Mouse (Mus musculus) stomach, embryonic 15.5 days (tissue): ENCODE results near the gene Ctbp2. TPM values are rescaled to one million over a fixed set of nuclear protein-coding genes. Genes with fewer than 3 reads are reported as not detected.

Experiments
- ATAC-seq: fragments of 200-750 bp; cut with Nextera tagmentation; 2 replicates; pipeline ENCODE4 v1.8.0; 2017; ENCODE audit warnings: low read depth, moderate number of reproducible peaks, moderate TSS enrichment; ENCODE audit not compliant: insufficient read depth, low FRiP score
- H3K27ac ChIP-seq: fragments of 300-500 bp; sonication (generic); 2 replicates; pipeline ENCODE4 v1.5.1; 2015; ENCODE audit warnings: mild to moderate bottlenecking, inconsistent platforms
- H3K27me3 ChIP-seq: fragments of 300-500 bp; sonication (generic); replicated peaks from 2 replicates; pipeline ENCODE4 v1.6.1; 2015; ENCODE audit warnings: inconsistent platforms
- H3K36me3 ChIP-seq: fragments of 300-500 bp; sonication (generic); 2 replicates; pipeline ENCODE4 v1.6.1; 2015; ENCODE audit warnings: inconsistent platforms
- H3K4me1 ChIP-seq: fragments of 300-500 bp; sonication (generic); 2 replicates; pipeline ENCODE4 v1.6.1; 2015; ENCODE audit warnings: inconsistent platforms
- H3K4me2 ChIP-seq: fragments of 300-500 bp; sonication (generic); 2 replicates; pipeline ENCODE4 v1.6.1; 2015; ENCODE audit warnings: mild to moderate bottlenecking, inconsistent platforms
- H3K4me3 ChIP-seq: fragments of 300-500 bp; sonication (generic); replicated peaks from 2 replicates; pipeline ENCODE4 v1.5.1; 2015; ENCODE audit warnings: inconsistent platforms
- H3K9ac ChIP-seq: fragments of 300-500 bp; sonication (generic); 2 replicates; pipeline ENCODE4 v1.6.1; 2015; ENCODE audit warnings: inconsistent platforms
- H3K9me3 ChIP-seq: fragments of 300-500 bp; sonication (generic); 2 replicates; pipeline ENCODE4 v1.6.1; 2016; ENCODE audit warnings: inconsistent platforms
- WGBS: fragments of 180-500 bp; shearing (Covaris S2); methylation state at CpG from one replicate; pipeline ENCODE4 v1.1.7; 2015; 5-methylcytosine and 5-hydroxymethylcytosine counted together
- polyA plus RNA-seq: library from polyadenylated mRNA; unstranded; fragments of >200 nt; fragmentation: Nextera tagmentation; extraction: Ambion mirVana; gene quantifications from 2 replicates; pipeline ENCODE4 v1.2.1, GENCODE M21; 2015

Ctbp2 gene
- polyA plus RNA-seq, 1 experiment from 2014 or later: 87.8 TPM

GRCm38 (mm10) chr7:132994628-132995191 lies 129.4 kb downstream of the Ctbp2 start:
- Histone ChIP-seq H3K4me3 (no peak overlapping the region), H3K4me2 (no peak overlapping the region), H3K36me3 (peaks cover 52% of the 10 kb centered on the region), H3K27ac (no peak overlapping the region), H3K9ac (no peak overlapping the region), H3K27me3 (no peaks in the 10 kb centered on the region), H3K4me1 (no peaks in the 10 kb centered on the region), H3K9me3 (no peaks in the 10 kb centered on the region)
- no peak for ATAC-seq
- WGBS: 80% methylated on average over 6 of the region's 6 CpGs

DNA sequence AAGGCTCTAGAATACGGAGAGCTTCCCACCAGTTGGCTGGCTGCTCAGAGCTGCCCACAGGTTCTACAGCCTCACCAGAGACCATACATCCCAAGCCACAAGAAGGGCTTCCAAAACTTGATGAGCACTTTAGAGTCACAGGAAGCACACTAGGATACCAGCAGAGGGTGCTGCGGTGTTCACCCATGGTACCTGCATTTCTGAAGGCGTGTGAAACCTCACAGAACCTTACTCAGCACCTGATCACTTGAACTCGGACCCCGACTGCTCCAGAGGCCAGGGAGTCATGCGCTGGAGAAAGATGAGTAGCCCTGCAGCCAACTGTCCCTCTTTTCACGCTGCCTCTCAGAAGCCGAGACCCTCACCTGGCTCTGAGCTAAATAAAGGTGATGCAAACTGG lies 130.0 kb downstream of the Ctbp2 start:
- Histone ChIP-seq H3K4me3 (no peak overlapping the region), H3K27me3 (no peaks in the 10 kb centered on the region), H3K27ac (no peak overlapping the region), H3K9ac (no peak overlapping the region), H3K36me3 (peaks cover 53% of the 10 kb centered on the region), H3K9me3 (no peaks in the 10 kb centered on the region), H3K4me2 (no peak overlapping the region), H3K4me1 (no peaks in the 10 kb centered on the region)
- 85% methylated on average over 8 of the region's 8 CpGs for WGBS
- no peak for ATAC-seq

DNA sequence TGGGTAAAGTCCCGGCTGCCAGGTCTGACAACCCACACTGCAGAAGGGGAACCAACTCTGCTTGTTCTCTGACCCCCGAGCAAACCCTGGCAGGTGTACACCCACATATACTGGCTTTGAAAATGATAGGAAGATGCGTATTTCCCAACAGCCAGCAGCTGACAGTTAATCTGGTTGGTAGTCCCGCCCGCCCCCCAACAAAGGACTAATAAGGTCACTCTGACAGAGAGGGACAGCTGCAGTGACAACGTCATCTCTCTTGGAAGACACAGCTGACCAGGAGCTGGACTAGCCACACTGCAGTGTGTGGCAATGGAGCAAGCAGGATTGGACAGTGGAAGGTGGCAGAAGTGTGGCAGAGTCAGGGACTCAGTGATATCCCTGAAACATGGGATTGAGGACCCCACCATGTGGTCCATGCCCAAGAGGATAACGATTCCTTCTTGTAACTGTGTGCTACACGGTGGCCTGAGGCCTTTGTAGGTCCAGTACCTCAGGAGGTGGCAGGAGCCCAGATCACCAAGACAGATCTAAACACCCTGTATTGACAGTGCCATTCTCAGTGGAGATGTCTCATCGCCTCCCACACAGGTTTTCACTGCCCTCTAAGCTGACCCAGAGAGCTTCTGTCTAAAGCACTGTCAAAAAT lies 131.1 kb downstream of the Ctbp2 start:
- Histone ChIP-seq H3K9ac (no peak overlapping the region), H3K36me3 (peaks cover 52% of the 10 kb centered on the region)

GRCm38 (mm10) chr7:132991240-132991900 lies 132.8 kb downstream of the Ctbp2 start:
- Histone ChIP-seq H3K4me3 (no peak overlapping the region), H3K27ac (no peak overlapping the region), H3K36me3 (peaks cover 40% of the 10 kb centered on the region), H3K27me3 (no peaks in the 10 kb centered on the region), H3K9ac (no peak overlapping the region), H3K4me2 (no peak overlapping the region), H3K9me3 (no peaks in the 10 kb centered on the region), H3K4me1 (no peaks in the 10 kb centered on the region)
- ATAC-seq: no peak
- WGBS: 87% methylated on average over 14 of the region's 14 CpGs

More for the DNA sequence above, 131.1 kb downstream of the Ctbp2 start:
- H3K9me3 ChIP-seq: no peaks in the 10 kb centered on the region
- H3K4me1 ChIP-seq: no peaks in the 10 kb centered on the region
- H3K27ac ChIP-seq: no peak overlapping the region
- no peak for ATAC-seq
- H3K27me3 ChIP-seq: no peaks in the 10 kb centered on the region
- WGBS: 91% methylated on average over 9 of the region's 9 CpGs
- H3K4me3 ChIP-seq: no peak overlapping the region
- no peak overlapping the region for H3K4me2 ChIP-seq

GRCm38 (mm10) chr7:132989839-132990238 lies 134.3 kb downstream of the Ctbp2 start:
- no peak for ATAC-seq
- H3K27me3 ChIP-seq: no peaks in the 10 kb centered on the region
- no peak overlapping the region for H3K9ac ChIP-seq
- no peak overlapping the region for H3K4me3 ChIP-seq
- H3K27ac ChIP-seq: no peak overlapping the region
- no peaks in the 10 kb centered on the region for H3K9me3 ChIP-seq
- WGBS: 80% methylated on average over 5 of the region's 5 CpGs
- H3K4me1 ChIP-seq: no peaks in the 10 kb centered on the region
- H3K4me2 ChIP-seq: no peak overlapping the region
- H3K36me3 ChIP-seq: peaks cover 25% of the 10 kb centered on the region

GRCm38 (mm10) chr7:132982639-132983038 lies 141.5 kb downstream of the Ctbp2 start:
- no peak for ATAC-seq
- H3K36me3 ChIP-seq: peaks cover 19% of the 10 kb centered on the region
- H3K4me2 ChIP-seq: no peak overlapping the region
- no peaks in the 10 kb centered on the region for H3K9me3 ChIP-seq
- H3K9ac ChIP-seq: no peak overlapping the region
- no peaks in the 10 kb centered on the region for H3K27me3 ChIP-seq
- no peak overlapping the region for H3K4me3 ChIP-seq
- WGBS: 66% methylated on average over 3 of the region's 3 CpGs
- H3K27ac ChIP-seq: no peak overlapping the region
- no peaks in the 10 kb centered on the region for H3K4me1 ChIP-seq

DNA sequence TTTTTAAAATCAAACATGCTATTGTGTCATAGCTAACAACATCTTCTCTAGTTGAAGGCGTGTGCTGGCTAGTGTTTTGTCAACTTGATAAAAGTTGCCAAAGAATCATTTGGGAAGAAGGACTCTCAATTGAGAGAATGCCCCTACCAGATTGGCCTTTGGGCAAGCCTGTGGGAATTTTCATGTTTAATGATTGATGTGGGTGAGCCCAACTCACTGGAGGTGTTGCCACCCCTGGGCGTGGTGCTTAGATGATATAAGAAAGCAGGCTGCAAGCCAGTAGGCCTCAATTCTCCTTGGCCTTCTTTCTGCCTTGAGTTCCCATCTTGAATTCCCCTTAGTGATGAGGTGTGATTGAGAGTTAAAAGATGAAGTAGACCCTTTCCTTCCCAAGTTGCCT lies 146.2 kb downstream of the Ctbp2 start:
- H3K4me2 ChIP-seq: no peak overlapping the region
- no peaks in the 10 kb centered on the region for H3K9me3 ChIP-seq
- peaks cover 11% of the 10 kb centered on the region; the same call in 1 of the 2 replicates for H3K36me3 ChIP-seq
- ATAC-seq: no peak
- H3K4me1 ChIP-seq: no peaks in the 10 kb centered on the region
- 92% methylated on average over 2 of the region's 2 CpGs for WGBS
- H3K27me3 ChIP-seq: no peaks in the 10 kb centered on the region
- H3K4me3 ChIP-seq: no peak overlapping the region
- H3K27ac ChIP-seq: no peak overlapping the region
- no peak overlapping the region for H3K9ac ChIP-seq

DNA sequence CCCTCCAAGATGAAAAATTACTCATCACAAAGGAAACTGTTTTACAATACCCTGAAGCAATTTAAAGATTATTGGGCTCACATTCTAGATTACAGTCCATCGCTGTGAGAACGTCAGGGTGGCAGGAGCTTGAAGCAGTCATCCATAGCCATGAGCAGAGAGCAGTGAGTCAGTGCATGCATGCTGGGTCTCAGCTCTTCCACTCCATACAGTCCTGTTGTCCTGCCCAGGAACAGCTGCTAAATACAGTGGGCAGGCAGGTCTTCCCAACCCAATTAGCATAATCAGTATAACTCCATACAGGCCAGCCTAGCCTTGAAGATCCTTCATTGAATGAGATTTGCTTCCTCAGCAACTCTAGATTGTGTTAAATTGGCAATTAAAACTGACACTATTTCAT lies 148.1 kb downstream of the Ctbp2 start:
- Histone ChIP-seq H3K4me1 (no peaks in the 10 kb centered on the region), H3K27ac (no peak overlapping the region), H3K27me3 (no peaks in the 10 kb centered on the region), H3K4me2 (no peak overlapping the region), H3K4me3 (no peak overlapping the region), H3K9me3 (no peaks in the 10 kb centered on the region), H3K9ac (no peak overlapping the region), H3K36me3 (peaks cover 7% of the 10 kb centered on the region; the same call in 1 of the 2 replicates)
- 87% methylated on average over 2 of the region's 2 CpGs for WGBS
- ATAC-seq: no peak

- no peaks in the 10 kb centered on the region for H3K27me3 ChIP-seq
- H3K4me3 ChIP-seq: no peak overlapping the region
- no peak overlapping the region for H3K27ac ChIP-seq
- H3K4me1 ChIP-seq: no peaks in the 10 kb centered on the region
- no peaks in the 10 kb centered on the region for H3K9me3 ChIP-seq
- no peaks in the 10 kb centered on the region for H3K36me3 ChIP-seq
- H3K9ac ChIP-seq: no peak overlapping the region
- H3K4me2 ChIP-seq: no peak overlapping the region
- no peak for ATAC-seq
- 87% methylated on average over 2 of the region's 2 CpGs for WGBS
These were observed 152.1 kb downstream of the Ctbp2 start for GRCm38 (mm10) chr7:132972079-132972478.

DNA sequence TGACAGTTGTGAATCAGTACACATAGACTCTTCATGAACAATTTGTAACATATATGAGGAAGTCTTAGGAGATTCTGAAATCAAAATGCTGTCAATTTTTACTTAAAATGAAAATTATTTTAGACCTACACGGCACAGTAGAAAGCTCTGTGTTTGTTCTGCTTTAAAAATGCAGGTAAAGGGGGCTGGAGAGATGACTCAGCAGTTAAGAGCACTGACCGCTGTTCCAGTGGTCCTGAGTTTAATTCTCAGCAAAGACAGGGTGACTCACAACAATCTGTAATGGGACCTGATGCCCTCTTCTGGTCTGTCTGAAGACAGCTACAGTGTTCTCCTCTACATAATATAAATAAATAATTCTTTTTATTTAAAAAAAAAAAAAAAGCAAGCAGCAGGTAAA lies 158.4 kb downstream of the Ctbp2 start:
- no peak overlapping the region for H3K27ac ChIP-seq
- H3K4me3 ChIP-seq: no peak overlapping the region
- no peak overlapping the region for H3K4me2 ChIP-seq
- WGBS: 79% methylated on average over 2 of the region's 2 CpGs
- H3K9me3 ChIP-seq: no peaks in the 10 kb centered on the region
- ATAC-seq: no peak
- H3K9ac ChIP-seq: no peak overlapping the region
- H3K27me3 ChIP-seq: no peaks in the 10 kb centered on the region
- no peaks in the 10 kb centered on the region for H3K4me1 ChIP-seq
- H3K36me3 ChIP-seq: no peaks in the 10 kb centered on the region

DNA sequence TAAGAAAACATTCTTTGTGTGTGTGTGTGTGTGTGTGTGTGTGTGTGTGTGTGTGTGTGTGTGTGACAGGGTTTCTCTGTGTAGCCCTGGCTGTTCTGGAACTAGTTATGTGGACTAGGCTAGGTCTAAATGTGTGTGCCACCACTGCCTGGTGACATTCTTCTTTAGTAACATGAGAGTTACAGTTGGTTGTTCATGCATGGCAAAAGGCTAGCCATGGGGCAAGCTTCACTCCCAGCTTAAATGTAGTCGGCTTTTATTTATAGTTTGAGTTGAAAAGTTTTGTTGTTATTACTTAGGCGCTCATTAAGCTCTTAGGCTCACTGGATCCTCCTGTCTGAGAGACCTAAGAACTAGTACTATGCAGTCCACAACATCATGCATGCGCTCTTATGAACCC lies 159.8 kb downstream of the Ctbp2 start:
- 72% methylated on average over 3 of the region's 3 CpGs for WGBS
- Histone ChIP-seq H3K4me2 (no peak overlapping the region), H3K9ac (no peak overlapping the region), H3K4me1 (no peaks in the 10 kb centered on the region), H3K27me3 (no peaks in the 10 kb centered on the region), H3K4me3 (no peak overlapping the region), H3K9me3 (no peaks in the 10 kb centered on the region), H3K27ac (no peak overlapping the region), H3K36me3 (no peaks in the 10 kb centered on the region)
- ATAC-seq: no peak

DNA sequence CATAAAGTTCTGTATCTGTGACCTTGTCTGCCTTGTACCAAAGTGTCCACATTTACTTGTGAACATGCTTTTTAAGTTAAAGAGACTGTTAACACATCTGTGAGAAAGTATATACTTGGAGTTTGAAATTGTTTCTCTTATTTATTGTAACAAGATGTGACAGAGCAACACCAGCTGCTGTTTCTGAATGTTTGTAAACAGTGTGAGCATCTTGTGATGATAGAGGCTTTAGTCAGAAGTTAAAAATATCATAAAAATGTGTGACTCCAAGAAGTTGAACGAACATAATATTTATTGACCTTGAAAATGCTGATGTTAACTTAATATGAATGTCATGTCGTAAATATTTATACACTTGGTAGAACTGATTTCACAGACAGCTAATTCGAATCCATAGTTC lies 173.5 kb downstream of the Ctbp2 start:
- Histone ChIP-seq H3K4me1 (0 out of 2 replicates have a peak, but pooled peaks cover 7% of the 10 kb centered on the region), H3K27ac (no peak overlapping the region), H3K36me3 (no peaks in the 10 kb centered on the region), H3K27me3 (no peaks in the 10 kb centered on the region), H3K4me3 (no peak overlapping the region), H3K9me3 (no peaks in the 10 kb centered on the region), H3K9ac (no peak overlapping the region), H3K4me2 (no peak overlapping the region)
- WGBS: 64% methylated on average over 3 of the region's 3 CpGs
- ATAC-seq: no peak
